Mouse (Mus musculus) forebrain, postnatal 0 days (tissue): ENCODE data around the gene Ahnak. TPM values are rescaled to one million over a fixed set of nuclear protein-coding genes. Genes with fewer than 3 reads are reported as not detected.
"Not testable (repeated sequence)": the region's sequence is repeated elsewhere in the genome, so short reads cannot be mapped to it uniquely, and the experiment has no call there.

Experiments used
- ATAC-seq: fragments of 200-750 bp; cut with Nextera tagmentation; 2 replicates; pipeline ENCODE4 v1.8.0; 2017; ENCODE audit warnings: mild to moderate bottlenecking, moderate library complexity
- DNase-seq: peaks from one replicate; pipeline ENCODE4 v3.0.0-alpha.2; 2015
- H3K27ac ChIP-seq: fragments of 300-500 bp; sonication (generic); 2 replicates; pipeline ENCODE4 v1.5.1; 2014; ENCODE audit warnings: low read depth, mild to moderate bottlenecking, antibody characterized with exemption, low read length, moderate library complexity, mixed read lengths
- H3K27me3 ChIP-seq: fragments of 300-500 bp; sonication (generic); 2 replicates; pipeline ENCODE4 v1.6.1; 2014; ENCODE audit warnings: mild to moderate bottlenecking, low read length, mixed read lengths; ENCODE audit not compliant: insufficient read depth
- H3K36me3 ChIP-seq: fragments of 300-500 bp; sonication (generic); 2 replicates; pipeline ENCODE4 v1.6.1; 2014; ENCODE audit warnings: mild to moderate bottlenecking, moderate library complexity; ENCODE audit not compliant: insufficient read depth
- H3K4me1 ChIP-seq: fragments of 300-500 bp; sonication (generic); 2 replicates; pipeline ENCODE4 v1.6.1; 2014; ENCODE audit warnings: antibody characterized with exemption; ENCODE audit not compliant: insufficient read depth
- H3K4me2 ChIP-seq: fragments of 300-500 bp; sonication (generic); 2 replicates; pipeline ENCODE4 v1.6.1; 2014; ENCODE audit warnings: low read depth, mild to moderate bottlenecking, moderate library complexity
- H3K4me3 ChIP-seq: fragments of 300-500 bp; sonication (generic); 2 replicates; pipeline ENCODE4 v1.5.1; 2014; ENCODE audit warnings: low read depth, low read length, mixed read lengths
- H3K9ac ChIP-seq: fragments of 300-500 bp; sonication (generic); 2 replicates; pipeline ENCODE4 v1.6.1; 2014; ENCODE audit warnings: mild to moderate bottlenecking
- H3K9me3 ChIP-seq: fragments of 300-500 bp; sonication (generic); 2 replicates; pipeline ENCODE4 v1.6.1; 2016; ENCODE audit warnings: low read length
- CTCF ChIP-seq: sonication (generic); IDR thresholded peaks from 2 replicates; pipeline ENCODE4 v1.5.1; 2016; ENCODE audit warnings: antibody characterized with exemption, control low read depth, low read depth
- WGBS: fragments of 180-500 bp; shearing (Covaris S2); extraction: QIAGEN DNeasy Blood & Tissue Kit; methylation state at CpG from one replicate; pipeline ENCODE4 v1.1.7; 2014; 5-methylcytosine and 5-hydroxymethylcytosine counted together
- polyA plus RNA-seq: library from polyadenylated mRNA; unstranded; fragments of >200 nt; fragmentation: Nextera tagmentation; extraction: Ambion mirVana; gene quantifications from 2 replicates; pipeline ENCODE4 v1.2.1, GENCODE M21; 2015
- total RNA-seq: library from RNA; depleted of rRNA; stranded (reverse); fragments of >200 nt; gene quantifications from 2 replicates; pipeline ENCODE4 v1.2.3, GENCODE M21; 2014

Ahnak gene
- total and polyA plus RNA-seq, 2 experiments from 2014 or later = 3.2 to 17.9 TPM

- H3K36me3 ChIP-seq = peaks cover 69% of the 10 kb centered on the region
- H3K27ac ChIP-seq = peak overlapping the region; percentile 79
Observed at GRCm38 (mm10) chr19:8967893-8968292, 21.2 kb upstream of the Ahnak start.

DNA sequence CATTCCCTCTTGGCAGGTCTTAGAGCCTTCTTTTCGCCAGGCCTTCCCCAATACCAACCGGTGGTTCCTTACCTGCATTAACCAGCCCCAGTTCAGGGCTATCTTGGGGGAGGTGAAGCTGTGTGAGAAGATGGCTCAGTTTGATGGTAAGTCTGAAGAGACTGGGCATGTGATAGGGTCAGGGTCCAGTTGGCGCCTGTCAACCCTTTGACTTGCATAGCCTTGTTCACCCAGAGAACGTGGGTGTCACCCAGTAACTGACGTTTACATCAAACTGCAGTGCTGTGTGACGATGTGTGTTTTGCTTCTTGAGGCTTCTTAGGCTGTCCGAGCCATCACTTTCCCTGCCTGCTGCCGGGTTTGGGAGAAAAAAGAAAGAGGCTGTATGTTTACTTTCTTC, 16.6 kb upstream of the Ahnak start:
- peaks cover 67% of the 10 kb centered on the region for H3K36me3 ChIP-seq
- H3K4me1 ChIP-seq, ATAC-seq, H3K4me3 ChIP-seq, H3K4me2 ChIP-seq, H3K9me3 ChIP-seq, H3K9ac ChIP-seq, H3K27me3 ChIP-seq, H3K27ac ChIP-seq, DNase-seq: not testable (repeated sequence)
- WGBS = 92% methylated on average over 8 of the region's 8 CpGs

More at GRCm38 (mm10) chr19:8967893-8968292, 21.2 kb upstream of the Ahnak start:
- WGBS = 16% methylated on average over 9 of the region's 9 CpGs
- H3K9ac ChIP-seq = peak overlapping the region; percentile 75
- H3K27me3 ChIP-seq = no peaks in the 10 kb centered on the region
- peak overlapping the region; percentile 75 for H3K4me2 ChIP-seq
- H3K4me3 ChIP-seq = peak overlapping the region; percentile 80
- ATAC-seq = no peak
- H3K4me1 ChIP-seq = no peaks in the 10 kb centered on the region; the same call in 1 of the 2 replicates
- TF ChIP-seq CTCF = no peak
- DNase-seq = no peak
- no peaks in the 10 kb centered on the region for H3K9me3 ChIP-seq

GRCm38 (mm10) chr19:8974638-8975037, 14.4 kb upstream of the Ahnak start:
- no peak overlapping the region for H3K9ac ChIP-seq
- H3K4me2 ChIP-seq = no peak overlapping the region
- TF ChIP-seq CTCF = no peak
- no peaks in the 10 kb centered on the region for H3K4me1 ChIP-seq
- H3K36me3 ChIP-seq = peaks cover 82% of the 10 kb centered on the region
- no peak for ATAC-seq
- no peaks in the 10 kb centered on the region for H3K9me3 ChIP-seq
- H3K27me3 ChIP-seq = no peaks in the 10 kb centered on the region
- H3K27ac ChIP-seq = no peak overlapping the region
- 86% methylated on average over 1 of the region's 1 CpGs for WGBS
- DNase-seq = no peak
- no peak overlapping the region for H3K4me3 ChIP-seq

DNA sequence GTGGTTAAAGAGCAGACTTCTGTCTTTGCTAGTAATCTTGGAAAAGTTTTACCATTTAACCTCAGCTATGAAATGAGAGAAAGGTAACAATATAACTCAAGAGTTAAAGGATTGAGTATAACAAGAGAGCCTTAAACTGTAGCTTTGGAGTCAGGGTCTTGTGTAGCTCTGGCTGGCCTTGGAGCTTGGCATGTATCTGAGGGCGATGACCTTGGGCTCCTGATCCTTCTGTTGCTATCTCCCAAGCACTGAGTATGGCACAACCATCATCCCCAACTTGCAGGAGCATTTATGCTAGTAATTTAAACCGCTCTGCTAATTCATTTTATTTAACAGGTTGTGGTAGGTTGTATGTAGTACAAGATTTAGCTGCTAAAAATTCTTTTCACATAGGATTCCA, 13.6 kb upstream of the Ahnak start:
- Histone ChIP-seq H3K9ac (no peak overlapping the region), H3K4me3 (no peak overlapping the region), H3K27ac (no peak overlapping the region), H3K36me3 (peaks cover 82% of the 10 kb centered on the region), H3K4me2 (no peak overlapping the region), H3K4me1 (no peaks in the 10 kb centered on the region), H3K27me3 (no peaks in the 10 kb centered on the region), H3K9me3 (no peaks in the 10 kb centered on the region)
- DNase-seq (no peak), ATAC-seq (no peak)
- TF ChIP-seq CTCF = no peak
- 94% methylated on average over 2 of the region's 2 CpGs for WGBS

GRCm38 (mm10) chr19:8976535-8976934, 12.5 kb upstream of the Ahnak start:
- DNase-seq (peak; percentile 61), ATAC-seq (peak; percentile 59; the same call in 1 of the 2 replicates)
- H3K4me3 ChIP-seq = no peak overlapping the region
- H3K27ac ChIP-seq = no peak overlapping the region
- peak; percentile 74 for TF ChIP-seq CTCF
- no peak overlapping the region for H3K4me2 ChIP-seq
- peaks cover 74% of the 10 kb centered on the region for H3K36me3 ChIP-seq
- no peaks in the 10 kb centered on the region for H3K9me3 ChIP-seq
- WGBS = 47% methylated on average over 3 of the region's 3 CpGs
- no peaks in the 10 kb centered on the region for H3K4me1 ChIP-seq
- H3K27me3 ChIP-seq = no peaks in the 10 kb centered on the region
- H3K9ac ChIP-seq = no peak overlapping the region

DNA sequence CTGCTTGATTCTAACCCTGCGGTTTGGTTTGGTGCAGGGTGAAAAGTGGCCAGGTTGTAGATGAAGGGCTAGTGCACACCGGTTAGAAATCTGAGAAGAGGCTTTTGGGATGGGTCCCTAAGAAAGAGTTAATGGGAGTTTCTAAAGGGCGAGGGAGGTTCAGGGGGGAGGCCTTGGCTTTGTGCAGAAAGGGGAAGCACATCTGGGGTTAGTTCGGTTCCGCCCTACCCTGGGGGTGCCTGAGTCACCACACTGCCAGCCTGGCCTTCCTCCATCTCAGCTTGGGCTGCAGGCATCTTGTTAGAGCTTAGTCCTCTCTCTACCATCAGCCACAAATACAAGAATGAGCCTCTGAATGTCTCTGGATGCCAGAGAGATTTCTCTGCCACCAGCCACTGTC, 8.3 kb upstream of the Ahnak start:
- Histone ChIP-seq H3K36me3 (peaks cover 43% of the 10 kb centered on the region), H3K4me3 (no peak overlapping the region), H3K9ac (no peak overlapping the region), H3K27ac (no peak overlapping the region), H3K4me2 (no peak overlapping the region), H3K9me3 (no peaks in the 10 kb centered on the region), H3K27me3 (no peaks in the 10 kb centered on the region), H3K4me1 (peaks cover 11% of the 10 kb centered on the region)
- DNase-seq (no peak), ATAC-seq (no peak)
- TF ChIP-seq CTCF = no peak
- 52% methylated on average over 5 of the region's 5 CpGs for WGBS

DNA sequence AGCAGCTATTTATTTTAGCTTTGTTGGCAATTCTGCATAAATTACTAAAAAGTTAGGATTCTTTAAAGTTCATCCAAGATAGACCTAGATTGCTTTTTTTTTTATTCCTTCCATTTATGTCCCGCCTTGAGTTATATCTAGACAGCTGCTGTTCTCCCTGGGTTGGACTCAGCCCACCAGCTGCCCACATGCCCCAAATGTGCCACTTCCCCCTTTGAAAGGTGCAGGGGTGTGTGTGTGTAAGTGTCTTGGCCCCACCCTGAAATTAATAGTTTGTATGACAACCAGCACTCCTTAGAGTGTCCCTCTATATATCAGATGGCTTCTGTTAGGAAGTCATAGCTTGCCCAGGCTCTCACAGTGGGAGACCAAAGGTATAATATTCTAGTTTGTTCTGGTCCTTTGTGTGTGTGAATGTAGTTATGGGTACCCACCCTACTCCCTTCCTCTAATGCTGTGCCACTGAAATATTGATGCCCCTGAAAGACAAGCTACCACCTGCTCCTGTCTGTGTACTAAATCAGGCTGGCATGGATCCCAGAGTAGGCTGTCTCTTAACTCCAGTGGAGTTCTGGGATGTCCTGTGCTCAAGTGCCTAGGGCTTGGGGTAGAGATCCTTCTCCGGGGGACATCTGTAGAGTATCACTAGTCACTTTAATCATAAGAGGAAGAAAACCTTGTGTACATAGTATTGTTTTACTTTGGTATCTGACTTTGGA, 7.5 kb upstream of the Ahnak start:
- Histone ChIP-seq H3K9ac (no peak overlapping the region), H3K27me3 (no peaks in the 10 kb centered on the region), H3K4me3 (no peak overlapping the region), H3K4me1 (peaks cover 11% of the 10 kb centered on the region), H3K36me3 (peaks cover 40% of the 10 kb centered on the region), H3K9me3 (no peaks in the 10 kb centered on the region), H3K4me2 (no peak overlapping the region), H3K27ac (no peak overlapping the region)
- DNase-seq (no peak), ATAC-seq (no peak)
- WGBS = 63% methylated on average over 2 of the region's 2 CpGs
- no peak for TF ChIP-seq CTCF
